Mouse (Mus musculus) B cell, adult 2 months (primary cell): ENCODE results near the gene Art4.
"Not testable (repeated sequence)": the region's sequence is repeated elsewhere in the genome, so short reads cannot be mapped to it uniquely, and the experiment has no call there.

Experiments
- DNase-seq, 2 experiments: peaks; one replicate each; pipeline ENCODE4 v3.0.0; 2022

Gene Art4

GRCm38 (mm10) chr6:136857186-136857872, at the start of gene Art4:
Gene Art4 (minus strand): TSS chr6:136857733.
- peak; percentile 19 to 26 for DNase-seq

GRCm38 (mm10) chr6:136906937-136907293, 49.4 kb upstream of the Art4 start:
- DNase-seq: no peak

- DNase-seq: no peak
Measured at GRCm38 (mm10) chr6:136906283-136906936, 48.9 kb upstream of the Art4 start.

- DNase-seq: no peak
Measured at GRCm38 (mm10) chr6:136903885-136904470, 46.4 kb upstream of the Art4 start.

DNA sequence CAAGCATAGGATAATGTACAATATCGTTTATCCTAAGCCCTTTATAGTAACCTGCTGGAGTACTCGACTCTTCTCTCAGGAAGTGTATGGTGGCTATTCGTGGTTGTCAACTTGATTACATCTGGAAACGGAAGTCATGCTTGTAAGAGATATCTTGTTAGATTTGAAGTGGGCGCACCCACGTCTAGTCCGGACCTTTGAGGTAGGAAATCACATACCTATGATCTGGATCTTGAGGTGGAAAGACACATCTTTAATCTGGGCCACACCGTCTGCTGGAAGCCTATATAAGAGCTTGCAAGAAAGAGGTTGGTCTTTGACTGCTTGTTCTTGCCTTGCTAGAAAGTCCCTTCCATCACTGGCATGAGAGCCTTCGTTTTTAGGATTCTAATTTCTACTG, 45.0 kb upstream of the Art4 start:
- no peak for DNase-seq

GRCm38 (mm10) chr6:136901010-136901409, 43.5 kb upstream of the Art4 start:
- DNase-seq: no peak

- no peak for DNase-seq
Measured at GRCm38 (mm10) chr6:136900369-136901009, 43.0 kb upstream of the Art4 start.

GRCm38 (mm10) chr6:136898954-136899353, 41.4 kb upstream of the Art4 start:
- peak; percentile 20 to 25 for DNase-seq

DNA sequence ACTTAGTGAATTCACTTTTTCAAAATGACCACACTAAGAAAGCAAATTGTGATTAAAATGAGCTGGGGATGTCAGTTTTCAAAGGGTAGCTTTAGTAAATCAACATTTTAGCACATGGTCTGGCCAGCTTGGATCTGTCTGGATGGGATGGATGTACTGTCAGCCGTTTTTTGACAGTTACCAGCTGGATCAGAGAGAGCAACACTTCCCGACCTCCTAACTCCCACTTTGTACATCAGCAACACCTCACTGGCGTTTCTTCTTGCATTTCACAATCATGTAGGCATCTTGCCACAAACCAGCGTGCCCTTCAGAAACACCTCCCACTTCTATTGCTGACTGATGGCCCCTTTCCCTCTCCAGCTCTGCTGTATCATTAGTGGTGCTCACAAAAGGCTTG, 40.7 kb upstream of the Art4 start:
- no peak for DNase-seq

- DNase-seq: no peak
Measured at GRCm38 (mm10) chr6:136897789-136898188, 40.3 kb upstream of the Art4 start.

DNA sequence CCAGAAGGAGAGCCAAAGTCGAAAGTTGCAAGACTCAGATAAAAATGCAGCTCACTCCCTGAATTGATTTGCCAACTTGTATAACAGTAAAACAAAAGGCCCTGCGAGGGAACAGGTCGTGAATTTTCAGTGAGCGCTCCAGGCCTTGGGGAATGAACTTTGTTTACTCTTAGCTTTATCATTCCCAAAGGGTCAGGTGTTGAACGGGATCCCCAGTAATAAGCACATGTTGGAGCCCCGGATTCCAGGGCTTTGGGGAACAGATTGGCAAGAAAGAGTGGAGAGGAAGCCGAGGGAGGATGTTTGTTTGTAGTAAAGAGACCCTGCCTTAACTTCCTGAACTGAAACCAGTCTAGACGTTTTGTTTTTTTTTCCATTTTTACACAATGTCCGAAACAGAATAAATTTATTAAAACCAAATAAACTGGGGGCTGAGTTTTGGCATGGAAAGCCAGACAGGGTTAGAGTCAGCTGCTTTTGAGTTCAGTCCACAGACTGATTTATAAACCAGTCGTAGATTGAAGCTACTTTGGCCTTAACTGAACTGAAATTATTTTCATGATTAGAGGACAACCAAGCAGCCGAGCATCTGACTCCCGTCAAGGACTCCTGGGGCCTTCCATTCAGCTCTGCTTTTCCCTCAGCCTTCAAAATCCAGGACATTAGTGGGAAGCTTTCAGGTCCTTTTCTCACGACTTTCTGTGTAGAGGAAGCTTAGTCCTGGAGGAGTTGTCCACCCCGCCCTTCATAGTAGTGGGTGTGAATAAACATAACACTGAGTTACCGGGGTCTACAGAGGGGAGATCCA, 37.2 kb upstream of the Art4 start:
- no peak for DNase-seq

- DNase-seq: no peak
Measured at GRCm38 (mm10) chr6:136892002-136892401, 34.5 kb upstream of the Art4 start.

- DNase-seq: no peak
Measured at GRCm38 (mm10) chr6:136889554-136889953, 32.0 kb upstream of the Art4 start.

DNA sequence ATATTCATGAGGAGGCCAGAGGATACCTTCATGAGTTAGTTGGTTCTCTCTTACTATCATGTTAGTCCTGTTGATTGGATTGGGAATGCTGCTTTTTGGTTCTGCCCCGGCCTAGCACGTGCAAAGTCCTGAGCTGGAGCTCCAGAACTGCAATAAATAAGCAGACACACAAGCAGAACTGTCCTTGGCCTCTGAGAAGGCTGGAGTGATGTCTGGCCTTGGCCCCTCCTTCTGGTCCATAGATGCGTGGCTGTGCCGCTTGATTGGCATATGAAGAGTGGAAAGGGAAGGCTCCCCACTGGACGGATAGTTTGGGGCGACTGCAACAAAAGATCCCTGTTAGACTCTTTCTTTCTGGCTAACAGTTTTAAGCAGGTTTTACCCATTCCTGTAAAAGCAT, 31.5 kb upstream of the Art4 start:
- no peak for DNase-seq

DNA sequence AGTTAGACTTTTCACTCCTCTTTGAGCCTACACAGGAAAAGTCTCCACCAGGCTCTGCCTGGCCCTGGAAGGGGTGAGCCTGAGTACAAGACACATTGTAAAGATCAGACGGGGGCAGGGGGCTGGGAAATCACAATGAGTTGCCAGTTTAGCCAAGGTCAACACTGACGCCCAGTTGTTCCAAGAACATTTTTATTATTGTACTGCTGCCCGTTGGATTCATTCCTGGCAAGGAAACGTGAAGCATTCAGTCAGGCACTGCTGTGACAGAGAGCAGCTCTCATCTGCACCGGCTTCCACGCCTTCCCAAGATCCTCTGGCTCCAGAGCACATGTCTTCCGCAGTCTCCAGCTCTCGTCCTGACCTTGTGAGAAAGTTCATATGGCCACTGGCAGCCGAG, 30.3 kb upstream of the Art4 start:
- no peak for DNase-seq

- DNase-seq: not testable (repeated sequence)
Measured at GRCm38 (mm10) chr6:136884766-136885165, 27.2 kb upstream of the Art4 start.

- no peak for DNase-seq
Measured at GRCm38 (mm10) chr6:136883961-136884360, 26.4 kb upstream of the Art4 start.

GRCm38 (mm10) chr6:136883431-136883915, 25.9 kb upstream of the Art4 start:
- DNase-seq: no peak

DNA sequence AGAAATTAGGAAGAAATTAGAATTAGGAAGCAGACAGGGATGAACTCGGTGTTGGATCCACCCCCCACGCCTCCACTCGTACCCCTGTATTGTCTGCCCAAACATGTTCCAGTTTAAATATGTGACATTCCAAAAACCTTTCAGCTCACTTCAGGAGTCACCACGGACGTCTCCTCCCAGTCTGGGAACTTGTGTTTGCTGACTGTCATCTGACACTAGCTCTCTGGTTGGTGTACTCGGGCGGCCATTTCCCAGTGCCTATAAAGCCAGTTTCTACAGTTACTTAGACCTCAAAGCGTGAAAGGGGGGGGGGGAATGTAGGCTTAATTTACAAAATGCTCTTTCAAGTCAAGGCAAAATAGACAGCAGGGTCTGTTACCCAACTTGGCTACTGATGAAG, 24.1 kb upstream of the Art4 start:
- DNase-seq: no peak

DNA sequence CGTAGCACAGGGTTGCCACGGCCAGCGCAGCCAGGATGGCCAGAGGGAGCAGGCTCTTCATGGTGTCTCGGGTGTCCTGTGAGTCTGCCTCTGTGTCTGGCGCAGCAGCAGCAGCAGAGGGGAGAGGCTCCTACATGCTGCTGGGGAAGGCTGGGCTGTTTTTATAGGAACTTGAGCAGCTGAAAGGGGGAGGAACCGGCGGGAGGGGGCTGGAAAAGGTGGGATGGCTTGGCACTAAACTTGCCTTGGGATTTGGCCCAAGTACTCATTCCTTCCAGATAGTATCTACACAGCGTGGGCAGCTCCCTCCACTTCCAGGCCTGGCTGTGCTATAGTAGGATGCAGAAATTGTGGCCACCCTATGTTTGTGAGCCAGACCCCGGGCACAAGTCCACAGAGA, 18.1 kb upstream of the Art4 start, which contains the start of gene Mgp:
TSS of gene Mgp (minus strand) at position 154 of the 400 bp plus-strand sequence.
- no peak for DNase-seq

DNA sequence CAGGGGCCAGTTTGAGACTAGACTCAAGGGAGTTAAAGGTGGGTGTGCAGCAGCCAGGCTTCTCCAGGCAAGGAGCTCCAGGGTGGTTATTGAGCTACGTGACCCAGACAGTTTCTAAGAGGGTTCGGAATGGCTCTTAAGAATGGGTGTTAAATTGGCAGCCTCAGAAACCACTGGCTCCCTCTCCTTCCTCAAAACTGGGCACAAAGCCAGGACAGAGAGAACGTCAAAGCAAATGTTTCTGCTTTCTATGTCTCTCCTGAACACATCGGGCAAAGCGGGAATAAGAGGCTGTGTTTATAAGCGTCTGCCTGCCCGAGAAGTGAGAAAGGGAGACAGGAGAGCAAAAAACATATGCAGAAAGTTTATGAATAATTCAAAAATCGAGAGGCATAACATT, 17.1 kb upstream of the Art4 start:
- DNase-seq: no peak

- no peak for DNase-seq
Measured at GRCm38 (mm10) chr6:136868921-136869320, 11.4 kb upstream of the Art4 start.

GRCm38 (mm10) chr6:136866150-136866549, 8.6 kb upstream of the Art4 start:
- DNase-seq: no peak
